Mouse (Mus musculus): ENCODE measurements around the gene Fabp3.

Gene Fabp3

DNA sequence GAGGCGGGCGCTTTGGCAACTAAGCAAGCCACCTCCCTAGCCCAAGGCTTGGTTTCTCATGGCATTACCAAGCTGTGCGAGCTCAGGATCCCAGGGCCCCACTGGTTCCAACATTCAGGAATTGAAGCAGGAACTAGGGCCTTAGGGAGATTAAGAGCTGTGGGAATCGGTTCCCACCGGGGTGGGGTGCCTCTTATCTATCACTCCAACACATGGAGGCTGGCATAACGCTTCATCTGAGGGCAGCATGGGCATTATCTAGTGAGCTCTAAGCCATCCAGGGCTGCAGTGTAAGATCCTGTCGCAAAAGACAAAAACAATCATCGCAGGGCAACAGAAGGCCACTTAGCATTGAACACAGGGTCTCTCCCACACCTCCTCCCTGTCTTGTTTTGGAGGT is 13.9 kb upstream of the Fabp3 start:
- DNase-seq (ENCODE audit: low read depth, low spot score), result peak; percentile 62

DNA sequence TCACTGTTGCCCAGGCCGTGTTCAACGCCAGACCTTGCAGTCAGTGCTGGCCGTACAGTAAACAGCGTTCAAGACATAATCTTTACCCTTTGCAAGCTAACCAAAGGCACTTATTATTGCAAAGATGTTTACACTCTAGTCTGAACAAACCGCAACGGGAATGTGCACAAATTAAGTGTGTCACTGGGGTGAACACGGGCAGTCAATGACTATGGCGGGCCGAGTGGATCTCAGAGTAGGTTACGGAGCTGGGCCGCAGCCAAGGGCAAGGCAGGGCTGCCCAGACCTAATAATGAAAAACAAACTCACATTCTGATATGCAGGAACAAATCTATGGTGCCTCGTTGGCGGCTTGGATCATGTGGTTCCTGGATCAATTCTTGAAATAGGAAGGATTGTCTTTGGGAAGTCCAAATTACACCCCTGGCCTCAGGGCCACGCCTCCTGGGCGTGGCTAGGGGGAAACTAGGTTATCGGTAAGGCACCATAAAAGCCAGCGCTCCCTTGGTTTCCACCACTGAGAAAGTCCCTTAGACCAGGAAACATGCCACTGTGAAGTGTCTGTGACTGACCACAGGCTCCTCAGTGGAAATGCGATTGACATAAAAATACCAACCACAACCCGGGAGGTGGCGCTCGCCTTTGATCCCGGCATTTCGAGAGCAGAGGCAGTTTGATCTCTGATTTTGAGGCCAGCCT is 13.2 kb upstream of the Fabp3 start:
- DNase-seq (ENCODE audit: low read depth, low spot score), result peak; percentile 86

DNA sequence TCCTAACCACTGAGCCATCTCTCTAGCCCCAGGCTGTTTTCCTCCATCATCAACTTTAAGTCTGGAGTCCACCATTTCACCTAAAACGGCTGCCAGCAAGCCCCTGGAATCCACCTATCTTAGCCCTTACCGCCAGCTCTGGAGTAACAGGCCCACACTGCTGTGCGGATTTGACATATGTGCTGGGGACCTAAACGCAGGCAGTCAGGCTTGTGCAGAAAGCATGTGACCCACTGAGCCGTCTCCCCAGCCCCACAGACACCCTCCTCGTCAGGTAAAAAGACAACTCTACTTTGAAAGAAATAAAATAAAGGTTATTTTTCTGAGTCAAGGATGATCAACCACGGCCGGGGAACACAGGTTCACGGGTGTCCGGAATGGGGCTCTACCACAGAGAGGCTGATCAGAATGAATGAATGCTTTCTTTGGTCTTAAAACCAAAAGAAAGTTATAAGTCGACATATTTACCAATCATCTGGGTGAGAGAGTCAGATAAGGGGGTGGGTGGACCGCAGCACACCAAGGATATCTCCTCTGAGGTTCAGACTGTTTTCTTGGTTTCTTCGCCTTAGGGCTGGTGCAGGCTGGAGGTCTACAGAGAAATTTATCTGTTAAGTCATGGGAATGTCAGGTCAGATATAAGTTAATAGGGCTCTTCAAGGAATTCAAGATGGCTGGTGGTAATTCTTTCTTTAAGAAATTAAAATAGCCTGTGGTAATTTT is 12.0 kb upstream of the Fabp3 start:
- peak; percentile 65 for DNase-seq (ENCODE audit: low read depth, low spot score)

DNA sequence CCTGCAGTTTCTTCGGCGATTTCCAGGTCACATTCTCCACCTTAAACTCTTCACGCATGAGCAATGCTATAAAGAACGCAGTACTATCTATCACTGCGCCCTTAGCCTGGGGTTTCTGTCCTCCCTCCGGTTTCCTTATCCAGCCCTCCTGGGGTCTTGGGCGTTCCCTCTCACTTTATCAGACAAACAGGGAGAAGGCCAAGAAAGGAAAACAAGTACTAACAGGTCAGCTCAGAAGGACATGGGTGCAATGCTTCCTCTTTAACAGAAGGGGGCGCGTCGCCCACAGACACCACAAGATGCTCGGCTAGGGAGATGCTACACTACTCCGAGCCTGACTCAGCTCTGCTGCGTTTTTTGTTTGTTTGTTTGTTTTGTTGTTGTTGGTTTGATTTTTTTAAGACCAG is 11.3 kb upstream of the Fabp3 start:
- DNase-seq (ENCODE audit: low read depth, low spot score), result peak; percentile 90

DNA sequence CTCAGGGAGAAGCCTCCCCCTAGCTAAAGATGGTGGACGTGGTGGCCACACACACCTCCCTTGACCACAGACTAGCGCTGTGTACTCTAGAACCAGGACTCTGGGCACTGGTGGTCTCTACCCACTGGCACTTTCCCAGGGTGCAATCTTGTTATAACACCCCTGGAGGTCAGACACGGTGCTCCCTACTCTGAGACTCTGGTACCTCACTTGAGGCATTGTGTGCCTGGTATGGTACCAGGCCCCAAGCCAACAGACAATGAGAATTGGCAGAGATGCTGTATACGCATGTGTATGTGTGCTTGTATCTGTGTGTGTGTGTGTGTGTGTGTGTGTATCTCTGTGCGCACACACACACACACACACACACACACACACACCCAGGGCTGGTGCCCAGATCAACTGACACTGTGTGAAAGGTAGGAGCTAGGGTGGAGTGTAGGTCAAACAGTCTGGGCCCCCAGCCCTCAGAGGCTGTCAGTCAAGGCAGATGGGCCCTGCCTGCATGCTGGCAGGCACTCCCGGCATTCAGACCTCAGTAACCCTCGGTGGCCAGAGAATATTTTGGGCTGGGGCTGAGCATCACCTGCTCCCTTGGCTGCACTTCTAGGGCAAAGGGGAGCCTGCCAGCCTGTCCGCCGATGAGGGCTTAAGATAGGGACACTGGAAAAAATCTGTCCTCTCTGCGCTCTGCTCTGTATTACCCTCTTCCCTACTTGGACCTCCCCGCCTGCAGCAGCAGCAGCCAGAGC is 9.3 kb upstream of the Fabp3 start:
- no peak for DNase-seq (ENCODE audit: low read depth, low spot score)

DNA sequence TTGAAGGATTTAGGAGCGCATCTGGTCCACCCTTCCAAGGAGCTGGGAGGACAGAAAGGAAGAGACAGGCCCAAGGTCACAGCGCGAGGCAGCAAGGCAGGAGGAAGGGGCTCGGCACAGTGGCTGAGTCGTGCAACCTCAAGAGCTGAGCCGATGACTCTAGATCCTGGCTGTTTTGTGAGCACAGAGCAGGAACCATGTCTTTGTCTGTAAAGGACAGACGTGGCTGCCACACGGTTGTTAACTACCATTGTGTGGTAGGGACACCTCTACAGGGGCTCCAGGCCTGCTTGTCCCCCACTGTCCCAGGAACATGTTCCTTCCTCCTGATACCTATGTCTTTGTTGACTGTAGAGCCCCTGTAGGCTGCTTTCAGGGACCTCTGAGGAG is 8.8 kb upstream of the Fabp3 start:
- DNase-seq (ENCODE audit: low read depth, low spot score), result no peak

DNA sequence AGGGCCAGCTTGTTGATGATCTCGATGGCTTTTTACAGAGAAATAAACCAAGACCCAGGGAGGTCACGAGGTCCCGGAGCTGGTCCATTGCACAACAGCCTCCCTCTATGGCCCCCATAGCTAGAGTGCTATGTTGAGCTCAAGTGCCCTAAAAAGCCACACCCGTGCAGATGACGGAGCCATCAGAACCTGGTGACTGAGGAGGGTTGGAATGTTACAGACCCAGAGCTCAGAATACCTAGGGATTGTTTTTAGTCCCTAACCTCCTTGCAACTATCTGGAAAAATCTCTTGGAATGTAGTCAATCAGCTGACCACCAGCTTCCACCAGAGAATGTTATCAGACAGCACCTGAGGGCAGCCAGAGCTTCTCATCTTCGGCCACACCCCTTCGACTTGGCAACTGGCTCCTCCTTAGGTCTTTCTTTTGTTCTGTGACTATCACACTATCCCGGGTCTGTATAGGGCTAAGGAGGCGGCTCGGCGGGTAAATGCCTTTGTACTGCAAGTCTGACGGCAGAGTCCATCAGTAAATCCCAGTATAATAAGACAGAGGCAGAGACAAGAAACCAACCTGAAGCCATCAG is 6.0 kb upstream of the Fabp3 start:
- no peak for DNase-seq (ENCODE audit: low read depth, low spot score)

DNA sequence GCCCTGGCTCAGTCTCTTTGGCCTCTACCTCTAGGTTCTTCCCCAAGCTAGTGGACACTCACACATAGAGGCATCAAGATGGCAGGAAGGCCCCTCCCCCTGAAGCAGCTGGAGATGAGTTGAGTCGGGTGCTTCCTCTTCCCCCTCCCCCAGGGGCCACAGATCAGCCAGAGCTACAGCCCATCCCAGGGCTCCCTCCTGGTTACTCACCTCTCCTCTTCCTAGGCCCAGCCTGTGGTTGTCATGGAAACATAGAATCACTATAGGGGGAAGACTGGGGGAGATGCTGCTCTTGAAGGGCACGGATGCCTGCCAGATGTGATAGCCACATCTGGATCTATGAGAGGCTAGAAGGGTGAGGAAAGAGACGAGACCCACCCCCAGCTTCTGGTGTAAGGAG is 3.6 kb upstream of the Fabp3 start:
- DNase-seq (ENCODE audit: low read depth, low spot score), result no peak

DNA sequence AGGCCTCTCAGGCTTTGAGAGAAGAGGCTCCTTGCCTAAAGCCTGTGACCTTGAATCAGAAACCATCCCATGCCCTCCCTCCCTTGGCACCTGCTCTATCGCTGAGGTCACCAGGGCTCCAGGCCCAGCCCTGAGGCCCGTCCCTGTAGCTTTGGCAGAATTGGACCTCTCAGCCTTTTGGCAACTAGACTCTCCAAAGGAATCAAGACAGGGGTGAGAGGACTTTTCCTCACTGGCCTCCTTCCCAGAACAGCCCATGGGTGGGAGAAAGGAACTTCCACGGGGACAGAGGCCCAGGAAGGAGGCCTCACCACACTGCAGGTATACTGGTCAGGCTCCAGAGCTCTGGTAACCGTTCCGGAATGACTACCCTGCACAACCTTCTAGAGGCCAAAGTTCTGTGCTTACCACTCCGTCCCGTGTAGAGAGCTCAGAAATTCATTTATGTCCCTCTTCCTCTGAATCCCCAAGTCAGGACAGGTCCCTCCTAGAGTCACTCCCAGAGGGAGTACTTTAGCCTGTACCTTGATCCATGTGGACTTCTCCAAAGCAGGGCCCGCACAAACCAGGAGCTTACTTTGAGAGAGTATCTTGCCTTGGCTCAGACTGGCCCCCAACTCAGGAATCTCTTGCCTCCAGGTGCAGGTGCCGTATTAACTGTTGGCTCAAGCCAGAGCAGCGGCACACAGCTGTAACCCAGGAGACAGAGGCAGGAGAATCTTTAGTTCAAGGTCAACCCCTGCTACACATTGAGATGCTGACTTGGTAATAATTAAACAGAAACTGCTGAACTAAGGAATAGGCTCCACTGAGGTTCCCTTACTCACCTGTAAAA is 1.4 kb upstream of the Fabp3 start:
- DNase-seq (ENCODE audit: low read depth, low spot score), result no peak

DNA sequence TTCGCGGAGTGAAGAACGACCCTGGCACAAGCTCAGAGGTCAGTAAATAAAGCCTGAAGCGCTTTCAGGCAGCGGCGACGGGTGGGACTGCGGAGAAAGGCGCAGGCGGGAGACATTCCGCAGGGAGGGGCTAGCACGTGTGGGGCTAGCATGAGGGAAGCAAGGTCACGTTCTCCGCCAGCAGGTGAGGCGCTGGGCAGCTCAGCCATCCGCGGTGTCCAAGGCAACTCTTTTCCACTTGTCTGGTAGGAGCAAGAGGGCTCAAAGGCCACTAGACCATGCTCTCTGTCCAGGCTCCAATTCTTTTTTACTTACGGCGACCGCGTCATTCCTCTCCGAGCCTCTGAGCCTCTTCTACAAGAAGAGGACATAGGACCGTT is 554 bp upstream of the Fabp3 start:
- DNase-seq (ENCODE audit: low read depth, low spot score), result no peak

DNA sequence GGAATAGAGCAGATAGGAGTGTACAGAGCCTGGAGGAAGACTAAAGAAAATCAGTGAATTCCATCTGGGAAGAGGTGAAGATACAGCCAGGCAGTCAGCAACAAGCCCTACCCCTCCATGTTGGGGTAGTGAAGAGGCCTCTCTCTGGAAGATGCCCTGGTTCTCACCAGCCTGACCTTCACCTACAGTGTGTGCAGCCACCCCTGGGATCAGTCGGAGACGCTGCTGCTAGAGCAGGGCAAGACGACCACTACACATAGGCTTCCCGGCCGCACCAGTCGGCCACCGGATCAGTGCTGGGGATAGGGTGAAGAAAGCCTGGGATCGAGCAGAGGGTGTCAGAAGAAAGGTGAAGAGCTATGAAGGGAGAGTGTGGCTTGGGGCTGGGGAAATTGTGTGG is 859 bp downstream of the Fabp3 start:
- DNase-seq (ENCODE audit: low read depth, low spot score), result no peak

DNA sequence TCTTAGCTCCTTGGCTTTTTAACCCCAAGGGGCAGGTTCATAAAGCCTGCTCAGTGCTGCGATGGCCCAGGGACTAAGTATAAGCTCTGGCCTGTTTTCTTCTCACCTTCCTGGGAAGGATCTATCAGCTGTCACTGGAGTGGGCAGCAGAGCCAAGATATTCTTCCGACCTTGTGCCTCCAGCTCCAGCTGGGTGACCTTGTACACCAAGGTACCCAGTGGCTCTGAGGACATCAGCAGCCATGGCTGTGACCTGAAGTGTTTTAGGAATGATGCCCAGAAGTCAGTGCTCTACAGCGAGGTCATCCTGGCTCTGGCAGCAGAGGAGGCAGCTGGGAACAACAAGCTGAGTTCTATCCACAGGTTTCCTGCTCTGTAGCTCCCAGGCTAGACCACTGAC is 4.1 kb downstream of the Fabp3 start:
- DNase-seq (ENCODE audit: low read depth, low spot score), result no peak

DNA sequence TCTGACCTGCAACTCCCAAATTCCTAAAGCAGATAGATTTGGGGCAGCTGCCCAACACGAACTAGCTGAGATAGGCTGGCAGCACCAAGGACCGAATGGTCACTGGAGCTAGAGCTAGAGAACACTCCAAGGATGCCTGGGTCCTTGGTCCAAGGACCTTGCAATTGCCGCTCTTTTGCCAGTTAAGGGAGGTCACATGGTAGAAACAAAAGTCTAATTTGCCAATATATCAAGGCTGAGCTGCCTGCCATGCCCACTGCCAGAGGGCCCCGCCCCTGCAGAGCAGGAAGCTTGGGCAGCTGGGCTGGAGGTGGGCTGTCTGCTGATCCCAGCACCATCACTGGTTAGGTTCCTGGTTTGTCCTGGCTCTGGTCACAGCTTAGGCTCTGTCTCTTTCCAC is 5.2 kb downstream of the Fabp3 start:
- no peak for DNase-seq (ENCODE audit: low read depth, low spot score)

DNA sequence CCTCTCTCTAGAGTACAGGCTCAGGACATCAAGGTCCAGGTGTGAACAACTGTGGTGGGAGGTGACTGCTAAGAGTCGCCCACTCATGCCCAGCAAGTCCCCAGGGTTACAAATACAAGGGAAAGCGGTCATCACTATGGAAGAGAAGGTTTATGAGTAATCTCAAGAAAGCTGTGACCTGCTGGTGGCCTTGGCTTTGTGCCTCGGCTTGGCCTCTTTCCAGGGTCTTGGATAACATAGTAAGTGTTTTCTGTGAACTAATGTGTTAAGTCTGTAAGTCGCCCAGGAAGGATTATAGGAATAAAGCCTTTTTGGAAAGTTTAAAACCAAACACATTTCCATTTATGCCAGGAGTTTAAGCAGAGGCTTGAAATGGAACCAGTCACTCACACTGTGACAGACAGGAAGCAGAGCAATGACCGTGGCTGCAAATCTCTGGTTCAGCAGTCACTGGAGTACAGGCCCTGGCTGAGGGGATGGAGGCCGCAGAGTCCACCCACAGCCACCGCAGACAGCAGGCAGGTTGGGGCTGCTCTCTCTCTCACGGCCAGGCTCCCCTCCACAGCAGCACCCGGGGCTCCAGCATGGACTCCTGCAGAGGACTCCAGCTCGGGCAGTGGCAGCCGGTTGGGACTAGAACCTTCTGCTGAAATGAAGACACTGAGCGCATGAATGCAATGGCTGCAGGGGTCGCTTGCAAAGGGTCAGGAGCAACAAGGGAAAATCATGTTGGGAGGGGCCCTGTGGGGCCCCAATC is 7.6 kb downstream of the Fabp3 start:
- DNase-seq (ENCODE audit: low read depth, low spot score), result no peak

DNA sequence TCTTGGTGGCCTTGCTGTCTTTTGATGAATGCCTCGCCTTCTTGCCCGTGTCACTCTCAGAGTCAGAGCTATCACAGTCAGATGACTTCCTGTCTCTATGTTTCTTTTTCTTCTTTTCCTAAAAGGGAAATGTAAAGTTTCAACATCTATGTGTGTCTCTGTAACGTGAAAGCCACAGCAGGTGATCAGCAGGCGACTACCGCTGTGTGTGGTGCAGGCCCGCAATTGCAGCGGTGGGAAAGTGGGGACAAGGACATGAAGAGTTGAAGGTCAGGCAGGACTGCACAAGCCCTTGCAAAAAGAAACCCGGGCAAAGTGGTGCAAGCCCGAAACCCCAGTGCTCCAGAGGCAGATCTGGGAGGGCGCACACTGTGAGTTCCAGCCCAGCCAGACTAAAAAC is 8.3 kb downstream of the Fabp3 start:
- DNase-seq (ENCODE audit: low read depth, low spot score), result no peak

DNA sequence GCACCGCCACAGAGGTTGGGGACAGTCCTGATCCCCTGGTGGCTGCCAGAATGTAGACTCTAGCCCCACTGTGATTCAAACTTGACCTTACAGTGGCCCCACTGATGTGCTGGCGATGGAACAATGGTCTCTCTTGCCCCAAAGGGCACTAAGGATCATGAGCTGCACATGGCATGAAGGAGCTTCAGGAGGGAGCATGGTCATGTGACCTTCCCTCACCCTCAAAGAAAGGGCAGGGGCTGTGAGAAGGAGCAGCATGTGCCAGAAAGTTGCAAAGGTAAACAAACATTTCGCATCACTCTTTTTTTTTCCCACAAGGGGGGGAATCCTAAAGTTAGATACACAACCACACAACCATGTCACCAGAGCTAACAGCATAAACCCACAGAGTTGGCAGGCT is 9.7 kb downstream of the Fabp3 start:
- DNase-seq (ENCODE audit: low read depth, low spot score), result no peak

DNA sequence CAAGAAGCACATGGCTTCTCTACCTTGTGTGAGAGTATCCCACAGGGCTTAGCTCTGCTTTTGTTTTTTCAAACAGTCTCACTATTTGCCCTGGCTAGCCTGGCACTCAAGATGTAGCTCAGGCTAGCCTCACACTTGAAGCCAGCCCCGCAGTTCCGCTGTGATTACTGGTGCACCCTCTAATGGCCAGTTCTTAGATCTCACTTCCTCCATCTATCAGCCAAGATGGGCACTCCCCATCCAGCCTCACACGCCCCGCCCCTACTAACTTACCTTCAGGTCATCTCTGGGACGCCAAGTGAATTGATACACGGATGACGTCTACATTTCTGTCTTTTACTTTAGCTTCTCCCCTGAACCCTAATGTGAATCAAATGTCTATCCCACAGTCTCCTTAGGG is 11.2 kb downstream of the Fabp3 start:
- no peak for DNase-seq (ENCODE audit: low read depth, low spot score)

DNA sequence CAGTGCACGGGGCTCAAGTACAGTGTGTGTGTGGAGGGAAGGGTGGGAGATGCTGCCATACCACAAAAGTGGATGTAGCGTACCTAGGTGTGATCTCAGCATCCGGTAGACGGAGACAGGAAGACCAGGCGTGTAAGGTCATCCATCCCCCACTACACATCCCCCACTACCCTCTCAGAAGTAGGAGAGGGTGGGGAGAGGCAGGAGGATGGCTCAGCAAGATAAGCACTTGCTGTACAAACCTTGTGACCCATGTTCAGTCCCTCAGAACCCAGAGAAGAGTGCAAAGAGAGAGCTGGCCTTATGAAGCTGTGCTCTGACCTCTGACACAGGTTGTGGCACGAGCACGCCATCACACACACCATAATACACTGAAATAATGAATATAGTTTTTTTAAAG is 13.2 kb downstream of the Fabp3 start:
- no peak for DNase-seq (ENCODE audit: low read depth, low spot score)

DNA sequence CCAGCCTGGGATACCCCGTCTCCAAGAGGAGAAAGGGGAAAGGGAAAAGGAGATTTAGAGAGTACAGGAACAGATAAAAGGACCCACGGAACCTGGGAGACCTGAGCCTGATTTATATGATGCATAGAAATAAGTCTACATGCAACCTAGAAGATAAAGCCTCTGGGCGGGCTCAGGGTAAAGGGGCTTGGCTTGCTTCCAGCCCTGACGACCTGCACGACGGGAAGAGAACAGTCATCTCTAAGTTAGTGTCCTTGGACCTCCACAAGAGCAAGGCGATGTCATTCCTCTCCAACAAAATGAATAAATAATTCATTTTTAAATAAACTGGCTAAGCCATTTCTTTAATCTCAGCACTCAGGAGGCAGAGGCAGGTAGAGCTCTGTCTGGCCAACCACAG is 14.2 kb downstream of the Fabp3 start:
- no peak for DNase-seq (ENCODE audit: low read depth, low spot score)

DNA sequence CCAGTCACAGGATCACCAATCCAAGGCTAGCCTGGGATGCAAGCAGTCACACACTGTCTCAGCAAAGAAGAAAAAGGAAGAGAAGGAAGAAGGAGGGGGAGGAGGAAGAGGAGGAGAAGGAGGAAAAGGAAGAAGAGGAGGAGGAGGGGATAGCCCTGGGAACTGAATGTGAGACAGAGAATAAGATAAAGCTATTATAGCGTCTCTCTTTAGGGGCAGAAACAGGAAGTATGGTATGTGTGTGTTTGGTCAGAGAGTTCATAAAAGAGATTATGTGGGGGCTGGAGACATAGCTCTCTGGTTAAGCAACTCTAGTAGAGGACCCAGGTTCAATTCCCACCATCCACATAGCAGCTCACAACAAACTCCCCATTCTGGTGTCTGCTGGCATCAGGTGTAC is 14.8 kb downstream of the Fabp3 start:
- no peak for DNase-seq (ENCODE audit: low read depth, low spot score)

DNA sequence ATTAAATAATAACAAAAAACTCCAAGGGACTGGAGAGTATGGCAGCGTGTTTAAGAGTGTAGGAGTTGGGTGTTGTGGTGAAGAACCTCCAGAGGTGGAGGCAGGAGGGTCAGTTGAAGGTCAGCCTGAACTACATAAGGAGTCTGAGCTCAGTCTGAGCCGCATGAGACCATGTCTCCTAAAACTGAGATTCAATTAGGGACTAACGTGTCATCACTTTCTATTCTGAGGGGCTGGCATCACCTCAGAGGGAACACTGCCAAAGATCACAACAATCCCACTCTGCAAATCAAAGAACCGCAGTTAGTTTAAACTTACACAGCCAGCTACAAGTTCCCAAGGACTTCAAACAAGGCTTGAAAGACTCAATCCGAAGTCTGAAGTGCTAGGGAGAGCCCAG is 15.2 kb downstream of the Fabp3 start:
- no peak for DNase-seq (ENCODE audit: low read depth, low spot score)
